Mouse (Mus musculus) embryo, embryonic 9.5 days (tissue): ENCODE results near the gene Carns1.
A peak's percentile ranks its signal among the peaks of the same experiment; 100 is the strongest.

ENCODE experiments used
- DNase-seq: peaks from one replicate; pipeline ENCODE4 v3.0.0-alpha.2; 2017; ENCODE audit errors: extremely low spot score

Carns1 gene

DNA sequence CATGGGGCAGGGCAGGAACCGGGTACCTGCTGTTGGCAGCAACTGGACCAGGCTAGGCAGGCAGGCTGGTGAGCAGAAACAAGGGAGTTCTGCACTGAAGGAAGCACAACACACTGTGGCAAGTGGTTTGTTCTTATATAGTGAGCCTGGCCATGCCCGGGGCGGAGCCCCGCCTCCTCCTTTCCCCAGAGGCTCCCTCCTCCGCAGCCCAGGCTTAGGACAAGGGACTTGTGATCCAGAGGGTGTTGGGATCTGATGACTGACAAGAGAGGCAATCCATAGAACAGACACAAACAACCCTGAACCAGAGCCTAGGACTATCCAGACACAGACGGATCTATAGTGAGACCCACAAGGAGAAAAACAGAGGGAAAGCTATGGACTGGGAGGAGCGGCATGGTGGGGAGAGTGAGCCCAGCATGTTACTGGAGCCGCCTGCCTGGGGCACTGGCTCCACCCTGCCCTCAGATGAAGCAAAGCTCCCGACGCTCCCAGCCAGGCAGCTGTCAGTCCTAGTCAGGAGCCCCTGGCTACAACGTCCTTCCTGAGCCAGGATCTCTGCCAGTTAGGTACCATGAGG, at the start of gene Carns1:
Gene Carns1, minus strand, starts transcription at position 112 of the 580 bp plus-strand sequence.
- no peak for DNase-seq

DNA sequence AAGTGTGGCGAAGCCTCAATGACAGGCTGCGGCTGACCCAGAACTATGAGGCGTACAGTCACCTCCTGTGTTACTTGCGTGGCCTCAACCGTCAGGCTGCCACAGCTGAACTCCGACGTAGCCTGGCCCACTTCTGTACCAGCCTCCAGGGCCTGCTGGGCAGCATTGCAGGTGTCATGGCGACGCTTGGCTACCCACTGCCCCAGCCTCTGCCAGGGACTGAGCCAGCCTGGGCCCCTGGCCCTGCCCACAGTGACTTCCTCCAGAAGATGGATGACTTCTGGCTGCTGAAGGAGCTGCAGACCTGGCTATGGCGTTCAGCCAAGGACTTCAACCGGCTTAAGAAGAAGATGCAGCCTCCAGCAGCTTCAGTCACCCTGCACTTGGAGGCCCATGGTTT, 46.9 kb upstream of the Carns1 start:
- no peak for DNase-seq

DNA sequence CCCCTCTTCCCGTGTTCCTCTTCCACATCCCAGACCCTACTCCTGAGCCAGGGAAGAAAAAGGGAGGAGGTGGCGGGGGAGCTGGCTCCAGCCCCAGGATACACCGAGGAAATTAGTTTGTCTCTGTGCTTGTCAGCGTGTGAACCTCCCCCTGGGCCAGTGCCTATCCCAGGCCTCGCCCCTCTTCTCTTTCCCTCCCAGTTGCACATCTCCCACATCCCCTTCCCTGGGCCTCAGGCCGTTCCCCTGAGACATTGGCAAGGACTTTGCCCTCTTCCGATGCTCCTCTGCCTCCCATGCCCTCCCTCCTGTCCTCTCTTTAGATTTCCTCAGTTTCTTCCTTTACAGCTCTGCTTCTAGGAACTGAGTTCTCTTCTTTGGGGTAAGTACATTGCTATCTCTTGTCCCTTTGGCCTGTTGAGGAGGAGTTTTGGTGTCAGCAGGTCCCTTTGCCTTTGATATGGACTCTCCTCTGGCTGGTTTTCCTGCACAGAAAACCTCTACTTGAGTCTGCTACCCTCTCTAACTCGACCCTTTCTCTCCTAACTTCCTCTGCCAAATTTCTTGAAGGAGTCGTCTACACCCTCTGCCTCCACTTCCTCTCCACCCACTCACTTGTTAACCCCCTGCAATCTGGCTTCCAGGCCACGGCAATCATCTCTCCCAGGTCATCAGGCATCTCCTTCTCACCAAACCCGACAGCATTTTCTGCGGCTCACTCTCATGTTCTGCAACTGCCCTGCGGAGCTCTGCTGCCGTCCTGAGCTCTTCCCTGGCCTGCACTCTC, 45.9 kb upstream of the Carns1 start:
- no peak for DNase-seq

DNA sequence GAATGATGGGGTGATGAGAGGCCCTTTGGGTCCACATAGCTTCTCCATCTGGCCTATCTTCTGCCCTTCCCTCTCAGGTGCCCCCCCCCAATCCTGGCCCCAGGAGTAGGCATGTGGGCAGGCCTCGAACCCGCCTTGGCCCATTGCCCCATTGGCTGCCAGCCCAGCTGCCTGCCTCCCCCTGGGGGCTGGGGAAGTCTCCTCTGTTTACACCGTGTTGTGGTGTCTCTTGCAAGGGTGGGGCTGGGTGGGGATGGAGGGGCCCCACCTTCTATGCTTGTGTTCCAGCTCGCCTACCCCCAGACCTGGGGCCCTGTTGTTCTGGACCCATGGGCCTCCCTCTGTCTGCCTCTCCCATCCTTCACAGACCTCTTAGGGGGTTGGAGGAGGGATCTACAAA, 45.1 kb upstream of the Carns1 start:
- DNase-seq = no peak

DNA sequence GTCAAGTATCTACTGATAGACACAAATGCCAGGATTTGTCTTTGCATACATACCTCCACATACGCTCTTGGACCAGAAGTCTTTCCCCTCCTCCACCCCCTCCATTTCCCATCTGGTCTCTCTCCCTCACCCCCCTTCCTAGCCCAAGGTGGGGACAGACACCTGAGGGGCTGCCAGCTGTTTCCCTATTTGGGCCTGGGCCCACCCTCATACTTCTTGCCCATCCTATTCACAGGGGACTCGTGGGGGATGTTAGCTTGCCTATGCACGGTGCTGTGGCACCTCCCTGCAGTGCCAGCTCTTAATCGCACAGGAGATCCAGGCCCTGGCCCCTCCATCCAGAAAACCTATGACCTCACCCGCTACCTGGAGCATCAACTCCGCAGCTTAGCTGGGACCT, 44.7 kb upstream of the Carns1 start:
- DNase-seq = no peak

DNA sequence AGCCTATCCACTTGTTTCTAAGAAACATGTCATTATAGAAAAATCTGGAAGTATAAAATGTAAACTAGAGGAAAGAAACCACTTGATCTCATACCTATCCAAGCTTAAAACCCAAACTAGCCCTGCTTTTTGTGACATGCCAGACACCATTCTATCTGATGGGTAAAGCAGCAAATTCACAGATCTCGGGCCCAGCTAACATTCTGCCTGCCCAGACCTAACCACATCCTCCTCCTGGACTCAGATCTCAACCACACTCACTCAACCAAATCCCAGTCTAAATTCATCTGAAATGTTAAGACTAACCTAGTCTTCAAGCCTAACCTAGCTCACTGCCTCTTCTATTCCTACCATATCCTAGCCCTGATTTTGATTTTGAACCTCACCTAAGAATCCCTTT, 43.5 kb upstream of the Carns1 start:
- DNase-seq = no peak

DNA sequence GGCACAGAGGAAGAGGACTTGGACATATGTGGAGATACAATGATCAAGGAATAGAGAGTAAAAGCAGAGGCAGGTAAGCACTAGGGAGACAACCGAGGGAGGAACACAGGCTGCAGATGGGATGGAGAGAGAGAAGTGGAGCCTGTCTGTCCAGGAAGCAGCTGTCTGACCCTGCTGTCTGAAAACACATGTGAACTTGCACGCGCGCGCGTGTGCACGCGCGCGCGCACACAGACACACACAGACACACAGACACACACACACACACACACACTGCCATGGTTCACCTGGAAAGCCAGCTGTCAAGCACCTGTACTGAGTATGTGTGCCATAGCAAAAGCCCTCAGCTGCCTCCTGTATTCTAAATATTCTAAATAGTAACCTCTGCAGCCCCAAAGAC, 43.0 kb upstream of the Carns1 start:
- no peak for DNase-seq

DNA sequence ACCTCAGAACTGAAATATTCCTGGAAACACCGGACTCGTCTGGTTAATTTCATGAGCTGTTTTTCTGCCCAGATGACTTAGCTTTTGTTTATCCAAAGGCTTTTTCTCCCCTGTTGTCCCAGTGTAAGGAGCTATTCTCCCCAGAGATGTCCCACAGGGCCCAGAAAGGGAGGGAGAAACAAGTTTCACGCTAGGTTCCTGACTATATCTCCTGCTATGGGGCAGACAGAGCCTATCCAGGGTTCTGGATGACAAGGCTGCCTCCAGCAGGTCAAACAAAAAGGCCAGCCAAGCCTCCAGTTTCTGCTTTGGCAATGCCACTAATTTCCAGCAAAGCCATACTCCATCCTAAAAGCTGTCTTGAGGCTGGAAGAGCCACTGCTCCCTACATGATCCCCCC, 42.6 kb upstream of the Carns1 start:
- DNase-seq = no peak

DNA sequence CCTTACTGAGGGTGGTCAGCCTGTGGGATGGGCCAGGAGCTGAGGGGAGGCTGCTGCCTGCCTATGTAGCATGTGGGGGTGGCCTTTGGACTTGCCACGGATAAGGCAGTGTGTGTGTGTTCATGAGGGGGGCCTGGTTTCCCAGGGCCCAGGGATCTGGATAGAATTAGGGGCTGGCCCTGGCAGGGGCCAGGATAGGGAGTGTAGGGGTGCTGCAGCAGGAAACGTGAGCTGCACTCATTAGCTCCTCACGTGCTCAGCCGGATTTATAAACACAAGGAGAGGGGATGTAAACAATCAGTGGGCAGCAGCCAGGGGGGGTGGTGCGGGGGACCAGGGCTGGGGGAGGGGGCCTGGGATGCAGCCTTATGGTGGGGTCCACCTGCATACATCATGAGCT, 41.9 kb upstream of the Carns1 start:
- DNase-seq = no peak

DNA sequence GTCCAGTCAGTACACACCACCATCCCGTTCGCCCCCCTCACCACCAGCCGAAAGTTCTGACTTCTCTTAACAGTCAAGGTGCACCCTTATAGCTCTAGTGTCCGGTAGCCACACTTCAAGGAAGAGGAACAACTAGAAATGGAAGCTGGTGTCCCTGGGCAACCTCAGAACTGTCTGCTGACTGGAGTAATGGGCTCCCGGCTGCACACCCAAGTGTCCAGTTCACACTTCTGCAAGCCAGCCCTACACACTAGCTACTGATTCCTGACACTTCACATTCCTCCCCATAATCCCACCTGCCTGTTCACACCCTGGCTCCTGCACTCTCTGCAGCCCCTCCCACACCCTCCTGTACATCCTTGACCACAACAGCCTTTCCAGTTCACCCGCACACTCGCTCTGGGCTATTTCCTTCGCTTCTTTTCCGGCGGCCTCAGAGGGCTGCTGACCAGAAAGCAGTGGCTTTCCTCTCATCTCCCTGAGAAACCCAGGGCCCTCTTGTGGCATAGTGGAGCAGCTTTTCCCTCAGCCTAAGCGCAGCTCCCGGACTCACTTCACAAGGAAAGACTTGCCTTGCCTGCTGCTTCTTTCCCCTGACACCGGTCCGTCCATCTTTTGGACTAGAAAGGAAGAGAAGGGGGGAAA, 40.9 kb upstream of the Carns1 start:
- DNase-seq = peak; percentile 59

DNA sequence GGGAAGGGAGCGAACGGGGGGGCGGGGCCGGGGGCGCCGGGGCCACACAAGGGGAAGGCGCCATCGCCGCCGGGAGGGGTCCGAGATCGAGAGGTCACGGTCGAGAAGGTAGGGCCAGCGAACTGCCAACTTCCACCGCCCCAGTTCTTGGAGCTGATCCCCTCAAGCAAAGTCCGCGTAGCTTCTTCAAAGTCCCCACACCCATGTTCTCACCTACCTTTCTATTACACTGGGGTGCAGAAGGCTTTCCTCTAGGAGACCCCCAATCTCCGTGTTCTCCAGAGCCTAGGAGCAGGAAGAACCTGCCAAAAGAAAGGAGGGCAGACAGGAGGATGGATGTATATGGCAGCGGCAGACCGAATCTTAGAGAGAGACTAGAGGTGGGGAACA, 40.2 kb upstream of the Carns1 start:
- no peak for DNase-seq

DNA sequence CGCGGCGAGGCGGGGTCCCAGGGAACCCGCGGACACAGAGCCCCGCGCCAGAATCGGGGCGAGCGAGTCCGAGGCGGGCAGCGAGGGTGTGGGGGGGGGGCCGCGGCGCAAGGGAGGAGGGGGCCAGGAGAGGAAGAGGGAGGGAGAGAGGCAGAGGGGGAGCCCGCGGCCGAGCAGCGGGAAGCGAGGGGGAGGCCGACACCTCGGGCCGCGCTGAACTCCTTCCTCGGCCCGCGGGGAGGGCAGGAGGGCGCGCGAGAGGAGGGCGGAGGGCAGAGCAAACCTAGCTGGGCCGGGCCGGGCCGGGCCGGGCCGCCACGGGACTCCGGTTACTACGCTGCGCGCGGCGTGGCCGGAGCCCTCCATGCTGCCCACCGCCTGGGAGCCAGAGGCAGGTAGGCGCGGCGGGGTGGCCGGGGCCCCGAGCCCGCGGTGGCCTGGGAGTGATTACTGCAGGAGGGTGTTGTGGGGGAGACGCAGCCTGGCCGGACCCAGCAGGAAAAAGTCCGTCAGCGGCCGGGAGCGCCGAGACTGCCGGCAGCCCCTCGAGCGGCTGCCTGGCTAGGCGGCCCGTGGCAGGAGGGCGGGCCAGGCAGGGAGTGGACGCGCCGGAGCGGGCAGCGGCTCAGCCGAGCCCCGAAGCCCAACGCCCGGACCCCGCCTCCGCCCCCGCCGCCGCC, 39.6 kb upstream of the Carns1 start:
- DNase-seq = peak; percentile 66

DNA sequence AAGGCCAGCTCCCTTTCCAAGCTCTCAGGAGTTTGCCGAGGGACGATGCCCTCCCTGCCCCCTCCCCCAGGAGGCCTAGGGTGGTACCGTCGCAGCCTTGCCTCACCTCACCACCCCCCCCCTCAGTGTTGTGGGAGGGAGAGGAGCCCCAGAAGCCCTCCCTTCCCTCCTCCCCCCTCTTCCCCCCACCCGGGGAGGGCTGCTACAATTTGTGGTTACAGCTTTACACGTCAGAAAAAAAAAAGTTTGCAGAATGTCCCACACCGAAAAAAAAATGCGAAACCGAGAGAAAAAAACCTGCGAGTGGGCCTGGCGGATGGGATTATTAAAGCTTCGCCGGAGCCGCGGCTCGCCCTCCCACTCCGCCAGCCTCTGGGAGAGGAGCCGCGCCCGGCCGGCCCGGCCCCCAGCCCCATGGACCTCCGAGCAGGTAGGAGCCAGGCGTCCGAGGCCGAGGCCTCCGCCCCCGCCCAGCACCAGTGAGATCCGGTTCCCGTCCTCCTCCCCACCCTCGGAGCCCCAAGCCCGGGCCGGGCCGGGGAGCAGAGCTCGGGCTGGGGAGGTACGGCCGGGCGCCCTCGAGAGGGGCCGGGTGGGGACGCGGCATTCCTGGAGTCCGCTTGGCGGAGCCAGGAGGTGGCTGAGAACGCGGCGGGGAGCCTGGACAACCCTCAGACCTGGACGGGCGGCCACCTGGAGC, 38.9 kb upstream of the Carns1 start, which contains the start of the genes Clcf1 and AC109138.7:
Gene Clcf1, plus strand, starts transcription at position 168 of the 700 bp plus-strand sequence.
Gene AC109138.7, plus strand, starts transcription at position 287 of the 700 bp plus-strand sequence.
- DNase-seq = no peak

DNA sequence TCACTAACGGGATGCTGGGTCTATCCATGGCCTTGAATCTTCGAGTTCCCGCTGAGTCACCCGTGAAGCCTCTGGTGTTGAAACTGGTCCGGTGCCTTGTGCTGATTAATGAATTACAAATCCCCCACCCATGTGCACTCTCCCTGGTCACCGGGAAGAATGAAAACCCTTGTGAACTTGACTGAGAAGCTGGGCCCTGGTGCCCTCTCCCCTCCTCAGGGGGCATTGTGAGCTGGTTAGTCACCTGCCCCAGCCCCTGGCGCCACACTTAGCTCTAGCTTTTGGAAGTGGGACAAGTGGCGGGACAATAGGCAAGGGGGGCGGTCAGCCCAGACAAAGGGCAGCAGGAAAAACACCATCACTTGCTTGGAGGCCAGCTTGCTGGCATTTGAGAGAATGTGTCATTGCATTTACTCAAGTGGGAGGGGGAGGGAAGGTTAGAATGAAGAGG, 38.3 kb upstream of the Carns1 start:
- DNase-seq = no peak

DNA sequence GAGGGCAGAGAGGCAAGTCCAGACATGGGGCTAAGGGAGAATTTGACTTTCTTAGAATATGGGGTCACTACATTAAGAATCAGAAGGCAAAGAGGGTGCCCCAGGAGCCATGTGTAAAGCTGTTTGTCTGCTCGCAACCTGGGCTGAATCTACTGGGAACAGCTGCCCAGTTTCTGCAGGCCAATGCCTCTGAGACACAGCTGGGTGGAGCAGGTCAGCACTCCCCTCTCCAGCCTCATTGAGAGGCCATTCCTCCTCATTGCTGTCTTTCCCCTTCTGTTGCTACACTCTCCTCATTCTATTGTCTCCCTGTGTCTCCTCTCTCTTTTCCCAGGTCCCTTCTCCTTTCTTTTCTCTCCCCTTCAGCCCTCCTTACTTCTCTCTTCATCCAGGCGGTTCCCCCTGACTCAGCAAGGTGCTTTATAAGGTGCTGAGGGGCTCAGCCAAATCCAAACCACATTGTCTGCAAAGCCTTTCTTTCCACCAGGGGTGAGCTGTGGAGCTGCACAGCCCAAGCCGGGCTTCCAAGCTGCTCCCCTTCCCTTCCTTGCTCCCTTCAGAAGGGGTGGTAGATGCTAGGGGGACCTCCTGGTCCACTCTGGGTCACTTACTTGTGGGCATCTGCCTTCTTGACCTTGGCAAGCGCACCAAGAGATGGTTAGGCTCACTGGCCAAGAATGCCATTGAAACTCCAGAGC, 36.8 kb upstream of the Carns1 start:
- no peak for DNase-seq

DNA sequence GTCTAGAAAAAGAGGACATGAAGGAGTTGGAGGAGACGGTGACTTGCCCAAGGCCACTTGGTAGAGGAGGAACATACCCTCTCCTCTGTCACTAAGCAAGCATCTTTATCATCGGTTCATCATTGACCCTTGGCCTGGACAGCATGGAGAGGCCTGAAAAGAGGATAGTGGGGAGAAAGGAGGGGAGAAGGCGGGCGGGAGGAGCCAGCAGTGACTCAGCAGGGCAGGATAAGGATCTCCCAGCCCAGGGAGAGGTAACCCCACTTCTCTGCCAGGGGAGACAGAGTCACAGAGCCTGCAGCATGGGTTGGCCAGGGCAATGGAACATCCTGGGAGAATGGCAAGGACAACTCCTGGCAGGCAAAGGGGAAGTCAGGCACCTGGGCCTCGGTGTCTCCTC, 33.3 kb upstream of the Carns1 start:
- no peak for DNase-seq

DNA sequence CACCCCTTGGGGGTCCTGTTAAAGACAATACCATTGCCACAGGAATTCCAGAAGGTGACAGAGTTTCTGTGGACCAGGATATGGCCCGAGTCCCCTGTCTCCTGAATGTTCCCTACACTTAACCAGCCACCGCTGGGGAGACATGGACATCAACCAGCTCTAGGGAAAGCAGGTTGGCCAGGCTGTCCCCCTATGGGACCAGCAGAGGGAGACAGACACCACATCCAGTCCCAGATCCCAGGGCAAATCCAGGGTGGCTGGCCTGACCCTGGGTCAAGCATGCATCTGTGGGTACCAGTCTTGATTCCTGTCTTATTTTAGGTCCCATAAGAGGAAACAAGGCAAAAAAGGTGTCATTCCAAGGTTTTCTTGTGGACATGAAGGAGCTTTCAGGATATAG, 31.7 kb upstream of the Carns1 start:
- peak; percentile 79 for DNase-seq

DNA sequence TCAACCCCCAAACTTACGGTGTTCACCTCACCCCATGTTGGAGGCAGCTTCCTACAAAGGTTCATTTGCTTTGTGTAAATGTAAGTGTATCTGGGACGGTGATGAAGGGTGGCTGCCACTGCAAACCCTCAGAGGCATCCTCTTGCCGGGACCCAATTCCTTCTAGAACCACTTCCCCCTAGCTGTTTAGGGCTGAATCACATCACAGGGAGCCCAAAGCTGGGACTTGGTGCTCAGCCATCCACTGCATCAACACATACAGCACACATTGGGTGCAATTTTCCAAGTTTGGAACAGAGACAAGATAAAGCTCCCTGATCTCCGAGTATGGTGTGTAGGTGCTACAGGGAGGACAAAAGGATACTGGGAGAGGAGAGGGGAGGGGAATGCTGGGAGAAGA, 29.6 kb upstream of the Carns1 start:
- no peak for DNase-seq

DNA sequence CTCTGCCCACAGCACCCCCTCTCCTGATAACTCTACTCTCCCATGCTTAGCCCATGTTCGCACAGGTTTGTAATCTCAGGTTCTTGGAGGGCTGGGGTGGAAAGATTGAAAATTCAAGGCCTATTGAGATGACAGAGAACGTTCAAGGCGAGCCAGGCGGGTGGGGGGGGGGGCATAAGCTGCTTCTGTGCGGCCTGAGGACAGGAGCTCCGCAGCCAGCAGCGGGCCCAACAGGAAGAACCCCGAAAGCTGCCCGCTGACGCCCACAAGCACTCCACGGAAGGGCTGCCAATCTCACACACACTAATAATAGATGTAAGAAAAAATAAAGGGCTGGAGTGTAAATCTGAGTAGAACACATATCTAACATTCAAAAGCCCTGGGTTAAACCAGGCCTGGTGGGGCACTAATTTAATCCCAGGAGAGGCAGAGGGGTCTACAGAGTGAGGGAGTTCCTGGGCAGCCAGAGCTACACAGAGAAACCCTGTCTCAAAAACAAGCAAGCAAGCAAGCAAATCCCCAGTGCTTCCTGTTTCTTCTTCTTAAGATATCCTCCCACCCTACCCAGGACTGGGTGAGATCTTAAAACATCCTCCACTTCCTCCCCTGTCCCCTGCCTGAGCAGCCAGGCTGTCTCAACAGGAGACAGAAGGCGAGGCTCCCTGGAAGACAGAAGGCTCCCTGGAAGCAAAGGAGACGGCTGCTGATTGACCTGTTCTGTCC, 28.5 kb upstream of the Carns1 start:
- no peak for DNase-seq

DNA sequence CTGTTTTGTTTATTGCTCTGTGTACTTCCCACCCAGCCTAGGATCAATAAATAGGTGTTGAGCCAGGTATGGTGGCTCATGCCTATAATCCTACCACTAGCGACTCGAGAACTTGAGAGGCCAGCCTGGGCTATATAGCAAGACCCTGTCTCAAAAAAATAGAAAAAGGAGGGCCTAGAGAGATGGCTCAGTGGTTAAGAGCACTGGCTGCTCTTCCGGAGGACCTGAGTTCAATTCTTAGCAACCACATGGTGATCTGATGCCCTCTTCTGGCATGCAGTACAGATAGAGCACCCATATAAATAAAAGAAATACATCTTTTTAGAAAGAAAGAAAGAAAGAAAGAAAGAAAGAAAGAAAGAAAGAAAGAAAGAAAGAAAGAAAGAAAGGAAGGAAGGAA, 27.9 kb upstream of the Carns1 start:
- DNase-seq = no peak
